Mouse (Mus musculus): ENCODE results near the gene Bid. TPM values are rescaled to one million over a fixed set of nuclear protein-coding genes. Genes with fewer than 3 reads are reported as not detected.
"Not testable (repeated sequence)": the region's sequence is repeated elsewhere in the genome, so short reads cannot be mapped to it uniquely, and the experiment has no call there.

The Bid gene
- polyA plus RNA-seq, 1 experiment, result 28.9 TPM

- peaks cover 2% of the 10 kb centered on the region; the same call in 1 of the 2 replicates for H3K4me1 ChIP-seq (ENCODE audit: control insufficient read depth, insufficient read depth, low read length)
- H3K4me3 ChIP-seq (ENCODE audit: insufficient read depth, low read length), result no peak overlapping the region
- H3K27ac ChIP-seq (ENCODE audit: insufficient read depth, low read depth, low read length), result no peak overlapping the region
- TF ChIP-seq CTCF (IDR thresholded peaks at IDR 0.05; ENCODE audit: low read depth, low read length) (no peak), POLR2A (IDR thresholded peaks at IDR 0.05; ENCODE audit: borderline replicate concordance, low read depth, low read length) (no peak)
These were observed 37.6 kb downstream of the Bid start for GRCm38 (mm10) chr6:120879046-120879445.

- no peak overlapping the region for H3K27ac ChIP-seq (ENCODE audit: insufficient read depth, low read depth, low read length)
- H3K4me1 ChIP-seq (ENCODE audit: control insufficient read depth, insufficient read depth, low read length), result peaks cover 2% of the 10 kb centered on the region; the same call in 1 of the 2 replicates
- no peak overlapping the region for H3K4me3 ChIP-seq (ENCODE audit: insufficient read depth, low read length)
- TF ChIP-seq POLR2A (IDR thresholded peaks at IDR 0.05; ENCODE audit: borderline replicate concordance, low read depth, low read length) (no peak), CTCF (IDR thresholded peaks at IDR 0.05; ENCODE audit: low read depth, low read length) (no peak)
These were observed 42.8 kb downstream of the Bid start for GRCm38 (mm10) chr6:120873874-120874273.

DNA sequence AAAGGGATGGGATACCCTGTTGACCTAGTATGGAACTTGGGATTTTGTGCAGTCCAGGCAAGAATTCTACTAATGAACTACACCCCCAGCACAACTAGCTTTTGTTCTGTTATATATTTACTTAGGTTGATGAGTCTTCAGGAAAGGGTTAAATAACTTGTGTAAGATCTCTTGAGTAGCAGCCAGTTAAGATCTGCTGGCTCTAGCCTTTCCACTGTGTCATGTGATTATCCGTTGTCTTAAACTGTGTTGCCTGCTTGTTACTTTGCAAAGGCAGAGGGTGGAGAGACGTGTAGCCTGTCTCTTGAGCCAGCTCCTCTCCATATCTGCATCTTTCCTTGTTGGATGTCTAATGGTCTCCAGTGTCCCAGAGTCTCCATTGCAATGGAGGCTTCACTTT lies 45.4 kb downstream of the Bid start:
- H3K4me1 ChIP-seq (ENCODE audit: control insufficient read depth, insufficient read depth, low read length), result peaks cover 7% of the 10 kb centered on the region
- H3K27ac ChIP-seq (ENCODE audit: insufficient read depth, low read depth, low read length), result no peak overlapping the region
- no peak overlapping the region for H3K4me3 ChIP-seq (ENCODE audit: insufficient read depth, low read length)
- no peak for TF ChIP-seq POLR2A (IDR thresholded peaks at IDR 0.05; ENCODE audit: borderline replicate concordance, low read depth, low read length)
- no peak for TF ChIP-seq CTCF (IDR thresholded peaks at IDR 0.05; ENCODE audit: low read depth, low read length)

DNA sequence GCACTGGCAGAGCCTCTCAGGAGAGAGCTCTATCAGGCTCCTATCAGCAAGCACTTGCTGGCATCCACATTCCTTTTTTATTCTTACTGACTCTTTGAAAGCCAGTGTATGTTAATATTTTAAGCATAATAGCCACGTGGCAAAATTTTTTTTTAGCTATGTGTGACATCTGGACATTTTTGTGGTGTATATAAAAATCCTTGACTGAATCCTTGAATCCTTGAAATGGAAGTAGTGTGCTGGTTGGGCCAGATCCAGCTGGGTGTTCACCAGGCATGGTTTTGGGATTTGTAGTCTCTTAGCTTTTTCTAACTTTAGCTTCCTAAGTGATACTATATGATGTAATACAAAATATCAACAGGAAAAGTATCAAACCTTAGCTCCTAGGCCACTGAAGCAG lies 47.8 kb downstream of the Bid start:
- TF ChIP-seq CTCF (IDR thresholded peaks at IDR 0.05; ENCODE audit: low read depth, low read length), result no peak
- no peak overlapping the region for H3K27ac ChIP-seq (ENCODE audit: insufficient read depth, low read depth, low read length)
- H3K4me1 ChIP-seq (ENCODE audit: control insufficient read depth, insufficient read depth, low read length), result peaks cover 15% of the 10 kb centered on the region
- H3K4me3 ChIP-seq (ENCODE audit: insufficient read depth, low read length), result no peak overlapping the region

GRCm38 (mm10) chr6:120866051-120866814 lies 50.4 kb downstream of the Bid start:
- no peak for TF ChIP-seq CTCF (IDR thresholded peaks at IDR 0.05; ENCODE audit: low read depth, low read length)
- no peak for TF ChIP-seq POLR2A (IDR thresholded peaks at IDR 0.05; ENCODE audit: borderline replicate concordance, low read depth, low read length)
- H3K4me3 ChIP-seq (ENCODE audit: insufficient read depth, low read length), result no peak overlapping the region
- H3K4me1 ChIP-seq (ENCODE audit: control insufficient read depth, insufficient read depth, low read length), result peaks cover 15% of the 10 kb centered on the region
- H3K27ac ChIP-seq (ENCODE audit: insufficient read depth, low read depth, low read length), result no peak overlapping the region

GRCm38 (mm10) chr6:120860079-120860478 lies 56.6 kb downstream of the Bid start:
- peaks cover 2% of the 10 kb centered on the region for H3K4me1 ChIP-seq (ENCODE audit: control insufficient read depth, insufficient read depth, low read length)
- TF ChIP-seq POLR2A (IDR thresholded peaks at IDR 0.05; ENCODE audit: borderline replicate concordance, low read depth, low read length), result no peak
- no peak for TF ChIP-seq CTCF (IDR thresholded peaks at IDR 0.05; ENCODE audit: low read depth, low read length)
- H3K4me3 ChIP-seq (ENCODE audit: insufficient read depth, low read length), result no peak overlapping the region
- H3K27ac ChIP-seq (ENCODE audit: insufficient read depth, low read depth, low read length), result no peak overlapping the region

DNA sequence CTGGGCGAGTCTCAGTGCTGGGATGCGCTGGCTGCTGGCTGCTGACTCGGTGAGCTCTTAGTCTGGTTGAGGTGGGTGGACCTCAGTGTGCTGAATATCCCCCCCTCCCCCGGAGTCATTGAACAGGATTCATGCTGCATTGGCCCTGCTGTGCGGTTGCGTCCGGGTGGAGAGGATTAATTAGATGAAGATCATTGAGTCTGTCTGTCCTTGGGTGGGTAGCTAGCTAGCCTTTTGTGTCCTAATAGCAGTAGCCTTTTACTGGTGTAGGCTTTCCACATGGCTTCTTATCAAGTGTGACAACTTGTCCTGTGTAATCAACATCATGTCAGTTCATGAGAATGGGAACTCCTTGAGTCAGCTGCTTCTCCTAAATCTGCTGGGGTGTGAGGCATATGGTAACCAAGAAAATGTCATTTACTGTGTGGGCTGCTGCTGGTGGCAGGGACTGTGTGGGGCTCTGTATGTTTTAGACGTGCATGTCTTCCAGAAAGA lies 58.4 kb downstream of the Bid start:
- no peak for TF ChIP-seq CTCF (IDR thresholded peaks at IDR 0.05; ENCODE audit: low read depth, low read length)
- no peak for TF ChIP-seq POLR2A (IDR thresholded peaks at IDR 0.05; ENCODE audit: borderline replicate concordance, low read depth, low read length)
- Histone ChIP-seq H3K27ac (ENCODE audit: insufficient read depth, low read depth, low read length) (no peak overlapping the region), H3K4me1 (ENCODE audit: control insufficient read depth, insufficient read depth, low read length) (peaks cover 2% of the 10 kb centered on the region), H3K4me3 (ENCODE audit: insufficient read depth, low read length) (no peak overlapping the region)

- Histone ChIP-seq H3K4me3 (ENCODE audit: insufficient read depth, low read length) (no peak overlapping the region), H3K27ac (ENCODE audit: insufficient read depth, low read depth, low read length) (no peak overlapping the region), H3K4me1 (ENCODE audit: control insufficient read depth, insufficient read depth, low read length) (peaks cover 2% of the 10 kb centered on the region)
- TF ChIP-seq POLR2A (IDR thresholded peaks at IDR 0.05; ENCODE audit: borderline replicate concordance, low read depth, low read length) (no peak), CTCF (IDR thresholded peaks at IDR 0.05; ENCODE audit: low read depth, low read length) (no peak)
These were observed 62.2 kb downstream of the Bid start for GRCm38 (mm10) chr6:120854413-120854812.

GRCm38 (mm10) chr6:120850720-120851119 lies 65.9 kb downstream of the Bid start:
- not testable (repeated sequence) for H3K27ac ChIP-seq (ENCODE audit: insufficient read depth, low read depth, low read length); H3K4me1 ChIP-seq (ENCODE audit: control insufficient read depth, insufficient read depth, low read length); H3K4me3 ChIP-seq (ENCODE audit: insufficient read depth, low read length)

Other genes starting within 250 kb of the Bid start
- 0.28 TPM in 1 of 2 replicates, not detected in the other for gene Slc25a18, start 143.3 kb downstream of the Bid start, polyA plus RNA-seq (2012; ENCODE audit: insufficient read depth, insufficient read length, missing spikeins)
- gene Atp6v1e1, start 94.1 kb downstream of the Bid start, polyA plus RNA-seq (2012; ENCODE audit: insufficient read depth, insufficient read length, missing spikeins), result 283 and 322 TPM in 2 replicates
- gene Bcl2l13, start 80.6 kb downstream of the Bid start, polyA plus RNA-seq (2012; ENCODE audit: insufficient read depth, insufficient read length, missing spikeins), result 10.7 and 13.5 TPM in 2 replicates
- 4.1 and 4.9 TPM in 2 replicates for gene Mical3, start 214.1 kb upstream of the Bid start, polyA plus RNA-seq (2012; ENCODE audit: insufficient read depth, insufficient read length, missing spikeins)

All from bone marrow macrophage, adult 2 months (primary cell).